Mouse (Mus musculus): ENCODE results near the gene Hmx2. TPM values are rescaled to one million over a fixed set of nuclear protein-coding genes. Genes with fewer than 3 reads are reported as not detected.

Hmx2 gene
- total RNA-seq, 4 experiments from 2014 or later: not detected

GRCm38 (mm10) chr7:131556541-131557271, 8.1 kb downstream of the Hmx2 start:
- no peak for DNase-seq (ENCODE audit: low spot score)

GRCm38 (mm10) chr7:131557751-131558150, 9.2 kb downstream of the Hmx2 start:
- no peak for DNase-seq (ENCODE audit: low spot score)

- peak; percentile 94 for DNase-seq (ENCODE audit: low spot score)
Observed at GRCm38 (mm10) chr7:131559986-131560696, 11.6 kb downstream of the Hmx2 start, which contains the start of gene Bub3. Gene Bub3, plus strand, starts transcription at chr7:131560222.

- DNase-seq (ENCODE audit: low spot score): no peak
Observed at GRCm38 (mm10) chr7:131560697-131561042, 12.1 kb downstream of the Hmx2 start.

- DNase-seq (ENCODE audit: low spot score): no peak
Observed at GRCm38 (mm10) chr7:131575246-131575645, 26.7 kb downstream of the Hmx2 start.

- no peak for DNase-seq (ENCODE audit: low spot score)
Observed at GRCm38 (mm10) chr7:131582178-131582577, 33.6 kb downstream of the Hmx2 start.

- no peak for DNase-seq (ENCODE audit: low spot score)
Observed at GRCm38 (mm10) chr7:131585551-131585950, 37.0 kb downstream of the Hmx2 start.

GRCm38 (mm10) chr7:131597779-131598482, 49.4 kb downstream of the Hmx2 start:
- DNase-seq (ENCODE audit: low spot score): no peak

- no peak for DNase-seq (ENCODE audit: low spot score)
Observed at GRCm38 (mm10) chr7:131598483-131598824, 49.9 kb downstream of the Hmx2 start.

GRCm38 (mm10) chr7:131602106-131602505, 53.5 kb downstream of the Hmx2 start:
- DNase-seq (ENCODE audit: low spot score): no peak

- DNase-seq (ENCODE audit: low spot score): no peak
Observed at GRCm38 (mm10) chr7:131603186-131603585, 54.6 kb downstream of the Hmx2 start.

- no peak for DNase-seq (ENCODE audit: low spot score)
Observed at GRCm38 (mm10) chr7:131604946-131605345, 56.4 kb downstream of the Hmx2 start.

GRCm38 (mm10) chr7:131605481-131605880, 56.9 kb downstream of the Hmx2 start:
- no peak for DNase-seq (ENCODE audit: low spot score)

Other genes starting within 250 kb of the Hmx2 start
- under 1 TPM; 0.32 to 0.88 (median 0.55) TPM for gene Cuzd1, start 226.5 kb upstream of the Hmx2 start, total RNA-seq (2022)
- not detected for gene Fam24b, start 219.3 kb upstream of the Hmx2 start, total RNA-seq (2022)
- gene Fam24a, start 214.9 kb upstream of the Hmx2 start, total RNA-seq (2022): not detected
- gene 2310057M21Rik, start 186.0 kb upstream of the Hmx2 start, total RNA-seq (2022): 10 to 100 TPM; 11.8 to 19.8 (median 12.8) TPM
- 10 to 100 TPM; 36.8 to 58.2 (median 47.5) TPM for gene Pstk, start 177.6 kb upstream of the Hmx2 start, total RNA-seq (2022)
- 10 to 100 TPM; 34.3 to 41.0 (median 36.3) TPM for gene Ikzf5, start 138.3 kb upstream of the Hmx2 start, total RNA-seq (2022)
- gene Acadsb, start 138.2 kb upstream of the Hmx2 start, total RNA-seq (2022): 100 to 1,000 TPM; 230 to 262 (median 243) TPM
- not detected for gene Hmx3, start 5.9 kb upstream of the Hmx2 start, total RNA-seq (2022)
- 10 to 100 TPM; 28.6 to 34.8 (median 29.3) TPM for gene Bub3, start 11.4 kb downstream of the Hmx2 start, total RNA-seq (2022)

Data from heart, adult 8-10 months (tissue).